In the genomic region with DNA sequence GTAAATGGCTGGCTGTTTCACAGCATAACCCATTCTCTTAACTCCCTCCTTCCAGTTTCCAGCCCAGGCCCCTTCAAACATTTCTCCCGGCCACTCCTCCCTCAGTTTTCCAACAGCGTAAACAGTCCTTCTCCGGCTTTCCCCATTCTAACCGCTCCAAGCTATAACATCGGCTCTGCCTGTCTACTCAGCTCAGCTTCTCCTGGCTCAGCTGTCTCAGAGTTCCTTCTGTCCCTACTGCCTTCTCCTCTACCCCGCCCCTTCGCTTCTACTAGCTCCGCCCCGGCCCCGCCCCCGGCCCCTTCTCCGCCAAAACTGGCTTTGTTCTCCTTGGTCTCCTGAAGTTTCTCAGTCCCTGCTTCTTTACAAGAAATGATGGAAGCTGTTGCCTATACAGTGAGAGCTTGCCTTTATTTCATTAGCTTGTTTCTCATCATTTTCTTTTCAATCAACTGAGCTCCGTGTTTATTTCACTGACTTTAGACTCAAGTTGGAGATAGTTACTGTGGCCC, we compare ENCODE assay signal across 8 mouse cellular contexts. TPM values are rescaled to one million over a fixed set of nuclear protein-coding genes. Genes with fewer than 3 reads are reported as not detected.
DNase-seq lines count a peak whose midpoint lies in the region; ATAC-seq and TF ChIP-seq lines count a peak whose summit lies in the region.

A gene (minus strand): TSS at position 462 of the 512 bp plus-strand sequence.

- peak within 1 kb of the TSS; percentile 61 for H3K9ac ChIP-seq in heart, embryonic 16.5 days (ENCODE audit: low read length)
- H3K9ac ChIP-seq in lung, embryonic 14.5 days: peak within 1 kb of the TSS; percentile 54

- DNase-seq in CD4-positive, CD25-positive, alpha-beta regulatory T cell, adult 2 months (ENCODE audit: low read depth, low spot score): peak; percentile 63
- DNase-seq in Muller cell, postnatal 12 days (ENCODE audit: inconsistent ontology term): peak; percentile 70
- peak; percentile 90 for DNase-seq in embryonic facial prominence, embryonic 10.5 days (ENCODE audit: low spot score)
- DNase-seq in kidney, postnatal 14 days: peak; percentile 48
- peak; percentile 82 for DNase-seq in lung, embryonic 14.5 days
- DNase-seq in retina, embryonic 14.5 days (ENCODE audit: low spot score): peak; percentile 84
- DNase-seq in right cerebral cortex, adult 2 months (ENCODE audit: low spot score in 2 of 2): no peak

- WGBS in embryonic facial prominence, embryonic 10.5 days: under 1% methylated on average over 13 of the region's 13 CpGs
- whole genome bisulfite sequencing in heart, embryonic 16.5 days: 2% methylated on average over 13 of the region's 13 CpGs
- WGBS in lung, embryonic 14.5 days: 1% methylated on average over 13 of the region's 13 CpGs

- H3K4me1 ChIP-seq in embryonic facial prominence, embryonic 10.5 days: peaks cover 21% of the 10 kb centered on the region
- peaks cover 17% of the 10 kb centered on the region for H3K4me1 ChIP-seq in heart, embryonic 16.5 days (ENCODE audit: control insufficient read depth, insufficient read depth, low read length)
- H3K4me1 ChIP-seq in lung, embryonic 14.5 days (ENCODE audit: insufficient read depth): peaks cover 6% of the 10 kb centered on the region; the same call in 1 of the 2 replicates

- no peaks in the 10 kb centered on the region for H3K27me3 ChIP-seq in embryonic facial prominence, embryonic 10.5 days (replicated peaks; ENCODE audit: low read depth, poor library complexity, severe bottlenecking)
- no peaks in the 10 kb centered on the region for H3K27me3 ChIP-seq in heart, embryonic 16.5 days (ENCODE audit: control insufficient read depth, insufficient read depth, low read length)
- H3K27me3 ChIP-seq in lung, embryonic 14.5 days (ENCODE audit: insufficient read depth, low read length): no peaks in the 10 kb centered on the region

- H3K27ac ChIP-seq in embryonic facial prominence, embryonic 10.5 days (replicated peaks): peak within 1 kb of the TSS; percentile 96
- H3K27ac ChIP-seq in heart, embryonic 16.5 days (ENCODE audit: low read length): peak within 1 kb of the TSS; percentile 40; the same call in 1 of the 2 replicates
- H3K27ac ChIP-seq in lung, embryonic 14.5 days (ENCODE audit: low read depth): peak within 1 kb of the TSS; percentile 67

- H3K36me3 ChIP-seq in embryonic facial prominence, embryonic 10.5 days (replicated peaks): peaks cover 60% of the 10 kb centered on the region
- peaks cover 21% of the 10 kb centered on the region for H3K36me3 ChIP-seq in heart, embryonic 16.5 days (ENCODE audit: control insufficient read depth, insufficient read depth)
- peaks cover 22% of the 10 kb centered on the region for H3K36me3 ChIP-seq in lung, embryonic 14.5 days (ENCODE audit: insufficient read depth)

- TF ChIP-seq CTCF in lung, embryonic 14.5 days (IDR thresholded peaks at IDR 0.05; ENCODE audit: low read depth): no peak

- no peaks in the 10 kb centered on the region for H3K9me3 ChIP-seq in embryonic facial prominence, embryonic 10.5 days
- no peaks in the 10 kb centered on the region for H3K9me3 ChIP-seq in heart, embryonic 16.5 days (replicated peaks; ENCODE audit: control insufficient read depth, low read length)
- no peaks in the 10 kb centered on the region for H3K9me3 ChIP-seq in lung, embryonic 14.5 days (ENCODE audit: low read depth, low read length)

- ATAC-seq in heart, embryonic 16.5 days (replicated peaks; ENCODE audit: extremely low read depth, insufficient read depth, low FRiP score): peak; percentile 53; the same call in 1 of the 2 replicates
- ATAC-seq in lung, embryonic 14.5 days (ENCODE audit: insufficient read depth): peak; percentile 73

- peak within 1 kb of the TSS; percentile 92 for H3K4me2 ChIP-seq in heart, embryonic 16.5 days (ENCODE audit: low read depth, low read length)
- peak within 1 kb of the TSS; percentile 91 for H3K4me2 ChIP-seq in lung, embryonic 14.5 days

- H3K4me3 ChIP-seq in embryonic facial prominence, embryonic 10.5 days: peak within 1 kb of the TSS; percentile 75
- peak within 1 kb of the TSS; percentile 87 for H3K4me3 ChIP-seq in heart, embryonic 16.5 days (ENCODE audit: low read length)
- H3K4me3 ChIP-seq in lung, embryonic 14.5 days (ENCODE audit: low read depth, low read length): peak within 1 kb of the TSS; percentile 72

RNA-seq across cellular contexts. Expression of the gene that starts here (rescaled TPM):
- polyA plus RNA-seq in embryonic facial prominence, embryonic 10.5 days (2016; fragmentation: Nextera tagmentation; extraction: Ambion mirVana): 46.4 and 47.7 TPM in 2 replicates
- 16.6 and 16.8 TPM in 2 replicates for polyA plus RNA-seq in heart, embryonic 16.5 days (2015; fragmentation: Nextera tagmentation; extraction: Ambion mirVana)
- polyA plus RNA-seq in lung, embryonic 14.5 days (2014; fragmentation: Nextera tagmentation; extraction: Ambion mirVana): 32.1 and 32.4 TPM in 2 replicates

Comparison
In these comparisons a context has a peak if more than half of its experiments do, and no peak if none do; other contexts are left out.
1. DNase-seq: peak in CD4-positive, CD25-positive, alpha-beta regulatory T cell, adult 2 months (single experiment), Muller cell, postnatal 12 days (single experiment), embryonic facial prominence, embryonic 10.5 days (single experiment), kidney, postnatal 14 days (single experiment), lung, embryonic 14.5 days (single experiment) and retina, embryonic 14.5 days (single experiment); none in right cerebral cortex, adult 2 months (0 of 2).
2. H3K27ac ChIP-seq: peak in every context shown above with its lines; median percentile 96 in embryonic facial prominence, embryonic 10.5 days; 67 in lung, embryonic 14.5 days; 40 in heart, embryonic 16.5 days.
3. Peak in every context shown above with its lines, with median percentiles within 50 percentile points of each other: H3K4me3 ChIP-seq.